Mouse (Mus musculus): ENCODE measurements around the gene Kcnq1. TPM values are rescaled to one million over a fixed set of nuclear protein-coding genes. Genes with fewer than 3 reads are reported as not detected.
A peak's percentile ranks its signal among the peaks of the same experiment; 100 is the strongest.

Gene Kcnq1
- total RNA-seq, 2 experiments from 2014 or later = 4.4 to 5.0 TPM

- DNase-seq = peak; percentile 89
These were observed 357.8 kb downstream of the Kcnq1 start for GRCm38 (mm10) chr7:143463865-143464415.

GRCm38 (mm10) chr7:143464811-143465560 lies 358.8 kb downstream of the Kcnq1 start:
- DNase-seq = peak; percentile 82

GRCm38 (mm10) chr7:143466099-143466677 lies 360.0 kb downstream of the Kcnq1 start:
- peak; percentile 90 for DNase-seq

DNA sequence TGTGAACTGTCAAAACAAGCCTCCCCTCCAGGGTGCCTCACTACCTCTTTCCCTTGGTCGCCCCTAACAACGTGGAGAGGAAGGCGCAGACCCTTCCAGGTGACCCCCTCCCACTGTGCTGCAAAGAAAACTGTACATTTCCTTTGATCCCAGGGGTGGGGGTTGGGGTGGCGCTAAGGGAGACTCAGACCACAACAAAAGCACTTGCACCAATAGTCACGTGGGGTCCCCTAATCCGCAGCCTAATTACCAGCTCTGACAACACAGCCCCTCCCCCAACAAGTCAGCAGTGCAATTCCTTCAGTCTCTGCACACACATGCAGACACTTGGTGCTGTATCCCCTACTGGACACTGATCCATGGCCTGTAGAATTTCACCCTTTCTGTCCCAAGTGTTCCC lies 361.6 kb downstream of the Kcnq1 start:
- DNase-seq = no peak

DNA sequence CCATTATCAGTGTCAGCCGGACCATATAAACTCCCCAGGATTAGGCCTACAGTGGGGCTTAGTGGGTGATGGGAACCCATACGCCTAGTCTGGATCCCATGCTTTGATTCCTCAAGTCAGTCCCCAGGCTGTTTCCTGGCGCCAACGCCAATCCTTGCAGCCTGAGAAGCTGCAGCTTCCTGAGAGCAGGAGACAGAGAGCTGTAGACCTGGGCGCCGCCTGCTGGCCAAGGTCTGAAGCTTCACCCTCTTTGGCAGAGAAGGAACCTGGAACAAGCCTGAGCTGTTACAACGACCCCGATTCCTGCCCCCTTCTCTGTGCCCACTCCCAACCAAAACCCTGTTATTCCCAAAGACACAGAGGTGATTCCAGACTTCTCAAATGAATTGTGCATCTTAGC lies 363.8 kb downstream of the Kcnq1 start:
- peak; percentile 87 for DNase-seq

- DNase-seq = peak; percentile 37
These were observed 367.4 kb downstream of the Kcnq1 start, which contains the start of gene Slc22a18 for GRCm38 (mm10) chr7:143473347-143474101. Slc22a18 (plus strand) TSS chr7:143473736.

GRCm38 (mm10) chr7:143474811-143475210 lies 368.6 kb downstream of the Kcnq1 start:
- no peak for DNase-seq

GRCm38 (mm10) chr7:143475876-143476275 lies 369.7 kb downstream of the Kcnq1 start:
- peak; percentile 53 for DNase-seq

Other genes with a start within 250 kb of the Kcnq1 start
- gene Th, start 175.2 kb upstream of the Kcnq1 start, total RNA-seq (2021) = 100 to 1,000 TPM; 403 to 460 TPM
- under 1 TPM in 1 of 2 experiments, not detected in 1; 0.24 TPM for gene Ascl2, start 137.1 kb upstream of the Kcnq1 start, total RNA-seq (2021)
- 1 to 10 TPM; 2.2 to 3.4 TPM for gene Tspan32, start 101.3 kb upstream of the Kcnq1 start, total RNA-seq (2021)
- gene Cd81, start 53.6 kb upstream of the Kcnq1 start, total RNA-seq (2021) = 100 to 1,000 TPM; 499 to 511 TPM
- 10 to 100 TPM; 26.9 to 31.2 TPM for gene Tssc4, start 37.1 kb upstream of the Kcnq1 start, total RNA-seq (2021)
- 1 to 10 TPM in 1 of 2 experiments, under 1 TPM in 1; 0.99 to 1.0 TPM for gene Trpm5, start 11.7 kb upstream of the Kcnq1 start, total RNA-seq (2021)